Mouse (Mus musculus) small intestine, adult 2 months (tissue): ENCODE data around the gene Slc9a9.

Source experiments
- CTCF ChIP-seq: fragments of 200-500 bp; IDR thresholded peaks from 2 replicates; pipeline ENCODE4 v1.5.1; 2012; ENCODE audit warnings: low read depth, mild to moderate bottlenecking, control low read depth, inconsistent platforms, low read length, moderate library complexity, mixed read lengths; ENCODE audit not compliant: insufficient replicate concordance, insufficient read length; ENCODE audit errors: extremely low read depth
- POLR2A ChIP-seq: fragments of 200-500 bp; IDR thresholded peaks from 2 replicates; pipeline ENCODE4 v1.6.1; 2012; ENCODE audit warnings: low read depth, mild to moderate bottlenecking, control low read depth, inconsistent platforms, low read length, moderate library complexity

DNA sequence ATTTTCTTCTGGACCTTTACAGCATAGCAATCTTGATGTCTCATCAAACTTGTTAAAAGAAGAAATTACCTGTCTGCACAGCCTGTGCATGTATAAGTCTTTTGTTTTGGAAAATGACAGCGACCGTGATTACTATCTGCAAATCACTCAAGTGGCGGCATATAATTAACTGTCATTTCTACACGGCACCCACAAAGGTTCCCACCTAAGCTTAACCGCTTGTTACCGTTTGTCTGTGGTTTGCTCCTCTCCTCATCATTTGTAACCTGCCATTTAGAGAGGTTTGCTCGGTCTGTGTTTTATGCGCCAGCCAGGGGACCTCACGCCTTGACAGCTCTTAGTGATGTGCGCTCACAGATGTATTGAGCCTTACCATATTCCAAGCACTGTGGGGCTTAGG, 48.9 kb upstream of the Slc9a9 start:
- TF ChIP-seq CTCF (no peak), POLR2A (no peak)
